Mouse (Mus musculus): ENCODE measurements around the gene Camsap1.
A peak's percentile ranks its signal among the peaks of the same experiment; 100 is the strongest.

Gene Camsap1

GRCm38 (mm10) chr2:25978997-25979396 is 4.1 kb downstream of the Camsap1 start:
- DNase-seq (ENCODE audit: low read depth, low spot score) = no peak

- no peak for DNase-seq (ENCODE audit: low read depth, low spot score)
These were observed 5.4 kb downstream of the Camsap1 start for GRCm38 (mm10) chr2:25977587-25978239.

DNA sequence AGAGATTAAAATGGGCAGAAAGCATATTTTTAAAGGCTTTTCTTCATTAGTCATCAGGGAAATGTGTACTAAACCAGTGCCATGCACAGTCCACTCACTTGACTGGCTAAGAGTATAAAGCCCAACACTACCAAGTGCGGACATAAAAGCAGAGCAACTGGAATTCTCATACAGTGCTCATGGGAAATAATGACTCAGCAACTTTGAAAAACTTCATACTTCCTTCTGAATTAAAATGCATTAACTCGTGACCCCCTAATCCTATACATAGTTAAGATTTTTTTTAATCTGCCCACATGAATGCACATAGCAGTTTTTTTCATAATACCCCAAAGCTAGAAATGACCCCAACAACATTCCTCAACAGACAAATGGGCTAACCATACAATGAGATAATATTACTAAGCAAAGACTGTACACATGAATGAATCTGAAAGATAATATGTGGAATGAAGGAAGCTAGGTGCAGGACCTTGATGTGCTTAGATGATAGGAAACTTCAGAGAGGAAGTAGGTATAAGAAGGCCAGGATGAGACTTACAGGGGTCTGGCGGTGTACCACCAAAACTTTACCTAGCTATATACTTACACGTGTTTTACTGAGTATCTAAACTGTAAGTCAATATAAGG is 7.8 kb downstream of the Camsap1 start:
- no peak for DNase-seq (ENCODE audit: low read depth, low spot score)

GRCm38 (mm10) chr2:25970426-25970825 is 12.7 kb downstream of the Camsap1 start:
- peak; percentile 32 for DNase-seq (ENCODE audit: low read depth, low spot score)

DNA sequence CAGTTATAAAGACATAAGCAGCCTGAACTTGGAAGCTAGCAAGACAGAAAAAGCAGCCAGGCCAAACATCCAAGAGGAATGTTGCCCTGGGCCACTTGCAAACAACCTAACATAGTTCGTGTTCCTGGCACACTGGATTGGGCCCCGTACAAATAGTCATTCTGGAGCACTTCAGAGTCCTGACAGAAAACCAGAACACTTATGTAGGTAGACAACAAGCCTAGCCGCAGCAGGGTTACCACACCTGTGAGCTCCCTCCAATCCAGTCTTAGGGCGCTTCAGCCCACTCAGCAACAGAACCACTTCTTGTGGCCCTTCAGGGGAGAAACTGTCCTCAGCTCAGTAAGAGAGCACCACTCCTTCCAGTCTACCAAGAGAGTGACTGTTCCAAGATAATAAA is 13.8 kb downstream of the Camsap1 start:
- DNase-seq (ENCODE audit: low read depth, low spot score) = no peak

DNA sequence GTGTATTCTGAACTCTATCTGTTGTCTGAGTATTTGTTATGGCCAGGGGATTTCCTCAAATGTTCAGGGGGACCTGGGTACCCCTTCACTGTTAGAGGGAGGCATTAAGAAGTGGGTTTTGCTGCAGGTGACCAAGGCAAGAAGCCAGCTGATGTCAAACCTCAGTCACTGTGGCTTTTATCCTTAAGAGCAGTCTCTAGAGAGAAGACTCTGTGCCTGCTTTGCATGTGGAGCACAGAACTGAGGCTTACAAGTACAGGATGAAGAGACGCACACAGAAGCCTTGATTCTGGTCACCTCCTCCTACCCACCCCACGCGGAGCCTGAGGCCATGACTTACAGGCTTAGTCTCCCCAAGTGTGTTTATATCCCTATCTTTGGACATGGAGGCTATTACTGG is 33.8 kb downstream of the Camsap1 start:
- no peak for DNase-seq (ENCODE audit: low read depth, low spot score)

DNA sequence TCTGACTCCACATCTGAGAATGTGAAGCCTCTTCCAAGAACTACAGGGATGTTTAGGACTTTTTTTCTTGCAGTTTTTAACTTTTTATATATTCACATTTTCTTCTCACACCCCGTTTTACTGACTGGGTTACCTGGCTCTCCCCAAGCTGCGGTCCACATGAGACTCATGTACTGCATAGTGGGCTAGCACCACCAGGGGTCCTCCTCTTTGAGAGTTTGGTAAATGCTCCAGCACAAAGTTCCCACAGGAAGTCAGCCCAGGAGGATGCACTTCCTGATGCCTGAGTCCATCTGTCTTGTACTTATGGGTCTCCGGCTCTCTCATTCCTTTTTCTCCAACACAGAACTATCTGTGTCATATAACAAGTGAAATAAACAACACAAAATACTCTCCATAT is 35.1 kb downstream of the Camsap1 start:
- no peak for DNase-seq (ENCODE audit: low read depth, low spot score)

DNA sequence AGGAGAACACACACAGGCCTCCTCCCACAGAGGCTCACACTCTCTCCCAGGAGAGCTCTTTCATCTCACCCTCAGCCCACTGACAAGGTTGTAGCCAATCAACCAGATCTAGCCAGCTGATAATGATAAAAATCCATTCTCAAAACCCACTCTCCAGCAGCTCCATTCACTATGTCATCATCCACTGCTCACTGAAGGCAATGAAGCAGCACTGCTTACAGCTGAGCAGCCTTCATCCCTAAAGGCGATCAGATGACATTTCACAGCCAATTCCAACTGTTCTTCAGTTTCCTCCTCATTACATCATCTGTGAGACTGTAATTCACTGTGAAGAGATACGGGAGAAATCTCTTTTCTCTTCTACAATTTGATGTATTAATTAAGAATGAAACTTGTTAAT is 39.3 kb downstream of the Camsap1 start:
- no peak for DNase-seq (ENCODE audit: low read depth, low spot score)

- DNase-seq (ENCODE audit: low read depth, low spot score) = no peak
These were observed 42.6 kb downstream of the Camsap1 start for GRCm38 (mm10) chr2:25940503-25940902.

DNA sequence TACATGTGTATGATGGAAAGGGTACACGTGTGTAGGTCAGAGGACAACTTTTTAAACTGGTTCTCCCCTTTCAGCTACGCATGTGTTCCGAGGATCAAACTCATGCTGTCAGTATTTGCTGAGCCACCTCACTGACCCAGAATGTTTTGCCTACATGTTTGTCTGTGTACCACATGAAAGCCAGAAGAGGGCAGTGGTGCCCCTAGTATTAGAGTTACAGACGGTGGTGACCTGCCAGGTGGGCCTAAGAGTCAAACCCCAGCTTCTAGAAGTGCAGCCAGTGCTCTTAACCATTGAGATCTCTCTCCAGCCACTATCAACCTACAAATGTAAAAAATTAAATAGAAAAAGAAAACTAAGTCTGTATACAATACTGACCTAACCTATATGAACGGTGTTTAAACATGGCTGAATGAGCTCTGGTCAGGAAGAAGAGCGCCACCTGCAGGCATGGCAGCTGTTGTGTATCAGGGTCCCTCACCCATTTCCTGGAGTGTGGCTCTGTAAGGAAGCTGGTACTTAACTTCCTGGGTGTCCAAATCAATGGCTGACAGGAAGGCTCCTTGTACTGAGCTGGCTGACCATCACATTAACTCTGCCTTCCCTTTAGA is 51.7 kb downstream of the Camsap1 start:
- no peak for DNase-seq (ENCODE audit: low read depth, low spot score)

DNA sequence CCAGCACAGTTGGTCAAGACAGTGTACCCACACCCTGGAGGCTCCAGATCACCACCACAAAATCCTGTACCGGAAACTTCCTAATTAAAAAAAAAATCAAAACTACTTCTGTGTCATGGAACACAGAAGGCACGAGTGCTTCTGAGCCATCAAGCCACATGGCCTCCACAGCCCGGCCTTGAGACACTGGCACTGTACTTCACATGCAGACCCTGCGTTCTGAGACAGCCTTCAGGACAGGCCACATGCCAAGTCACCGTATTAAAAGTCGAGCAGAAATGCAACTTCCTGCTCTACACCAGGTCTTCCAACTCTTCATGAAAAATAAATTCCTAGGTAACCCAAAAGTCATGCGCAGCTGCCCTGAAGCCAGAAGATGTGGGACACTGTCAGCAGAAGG is 55.3 kb downstream of the Camsap1 start:
- no peak for DNase-seq (ENCODE audit: low read depth, low spot score)

- no peak for DNase-seq (ENCODE audit: low read depth, low spot score)
These were observed 58.1 kb downstream of the Camsap1 start for GRCm38 (mm10) chr2:25924934-25925333.

DNA sequence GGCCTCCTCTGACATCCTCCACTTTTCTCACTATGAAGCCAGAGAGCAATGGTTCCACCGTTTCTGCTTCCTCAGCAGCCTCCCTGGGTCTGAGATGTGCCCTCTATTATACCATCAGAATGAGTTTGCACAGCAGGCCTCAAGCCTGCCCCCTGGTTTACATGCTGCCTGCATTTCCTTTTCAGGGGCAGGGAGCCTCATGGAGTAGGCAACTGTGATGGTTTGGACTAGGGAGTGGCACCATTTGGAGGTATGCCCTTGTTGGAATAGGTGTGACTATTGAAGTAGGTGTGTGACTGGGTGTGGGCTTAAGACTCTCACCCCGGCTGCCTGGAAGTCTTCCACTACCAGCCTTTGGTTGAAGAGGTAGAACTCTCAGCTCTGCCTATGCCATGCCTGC is 59.3 kb downstream of the Camsap1 start:
- no peak for DNase-seq (ENCODE audit: low read depth, low spot score)

DNA sequence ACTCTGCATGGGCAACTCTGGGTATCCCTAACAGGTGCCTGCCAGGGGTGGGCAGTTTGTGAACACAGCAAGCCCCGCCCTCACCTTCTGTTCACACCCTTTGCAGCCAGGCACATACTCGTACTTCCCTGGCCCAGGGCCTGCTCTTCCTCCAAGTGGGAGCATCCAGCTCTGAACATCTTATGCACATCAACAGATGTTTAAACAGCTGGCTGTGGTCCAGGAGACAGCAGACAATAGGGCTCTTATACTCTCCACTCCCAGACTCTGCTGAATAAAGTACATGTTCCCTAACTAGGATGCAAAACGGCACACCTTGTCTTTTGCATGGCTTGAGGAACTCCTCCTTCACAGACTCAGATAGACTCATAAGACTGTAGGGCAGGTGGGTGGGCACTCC is 63.1 kb downstream of the Camsap1 start:
- no peak for DNase-seq (ENCODE audit: low read depth, low spot score)

DNA sequence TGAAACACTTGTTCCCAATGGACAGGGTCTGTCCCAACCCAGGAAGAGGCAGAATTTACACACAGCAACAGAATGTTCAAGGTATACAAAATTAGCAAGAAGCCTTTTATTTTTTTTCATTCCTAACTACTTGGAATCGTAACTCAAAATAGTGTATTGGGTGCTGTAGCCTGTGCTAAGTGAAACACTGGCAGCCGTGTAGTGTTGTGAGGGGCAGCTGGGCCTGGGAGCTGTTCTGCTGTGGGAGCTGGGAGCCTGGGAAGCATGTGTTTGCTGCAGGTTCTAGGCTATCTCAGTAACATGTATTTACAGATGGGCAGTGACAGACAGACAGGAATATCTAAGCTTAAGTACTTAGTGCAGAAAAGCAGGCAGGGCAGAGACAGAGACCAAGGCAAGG is 64.7 kb downstream of the Camsap1 start:
- no peak for DNase-seq (ENCODE audit: low read depth, low spot score)

DNA sequence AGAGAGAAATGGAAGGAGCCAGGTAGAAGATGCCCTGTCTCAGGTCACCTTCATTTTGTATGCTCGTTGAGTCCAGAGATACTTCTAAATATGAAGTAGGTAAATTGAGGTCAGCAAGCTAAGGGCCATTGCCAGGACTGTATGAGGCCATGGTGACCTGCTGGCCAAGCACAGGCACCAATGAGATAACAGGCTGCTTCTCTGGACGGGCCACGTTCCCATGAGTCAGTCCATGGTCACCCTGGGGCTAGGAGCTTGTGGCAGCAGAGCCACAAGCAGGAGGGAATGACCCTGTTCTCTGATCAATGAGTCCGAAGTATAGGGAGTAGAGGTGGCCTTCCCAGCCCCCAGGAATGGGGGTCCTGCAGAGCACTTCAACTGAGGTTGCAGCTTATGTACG is 68.3 kb downstream of the Camsap1 start:
- no peak for DNase-seq (ENCODE audit: low read depth, low spot score)

GRCm38 (mm10) chr2:25914201-25914600 is 68.9 kb downstream of the Camsap1 start:
- no peak for DNase-seq (ENCODE audit: low read depth, low spot score)

DNA sequence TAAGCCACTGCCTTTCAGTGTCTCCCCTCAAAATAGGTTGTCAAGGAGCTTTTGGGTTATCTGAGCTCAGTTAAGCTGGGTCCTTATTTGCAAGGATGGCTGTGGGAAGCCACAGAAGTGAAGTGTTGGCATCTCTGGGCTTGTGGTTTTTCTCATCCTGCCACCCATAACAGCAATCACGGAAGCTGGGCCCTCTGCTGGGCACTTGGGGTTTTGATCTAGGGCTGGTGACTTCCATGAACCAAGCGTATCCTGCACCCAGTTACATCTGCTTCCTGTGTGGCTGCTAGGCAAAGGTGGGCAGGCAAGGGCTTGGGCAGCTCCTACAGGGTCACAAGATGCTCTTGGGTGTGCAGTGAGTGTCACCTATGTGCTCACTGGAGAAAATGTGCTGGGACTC is 69.8 kb downstream of the Camsap1 start:
- no peak for DNase-seq (ENCODE audit: low read depth, low spot score)

DNA sequence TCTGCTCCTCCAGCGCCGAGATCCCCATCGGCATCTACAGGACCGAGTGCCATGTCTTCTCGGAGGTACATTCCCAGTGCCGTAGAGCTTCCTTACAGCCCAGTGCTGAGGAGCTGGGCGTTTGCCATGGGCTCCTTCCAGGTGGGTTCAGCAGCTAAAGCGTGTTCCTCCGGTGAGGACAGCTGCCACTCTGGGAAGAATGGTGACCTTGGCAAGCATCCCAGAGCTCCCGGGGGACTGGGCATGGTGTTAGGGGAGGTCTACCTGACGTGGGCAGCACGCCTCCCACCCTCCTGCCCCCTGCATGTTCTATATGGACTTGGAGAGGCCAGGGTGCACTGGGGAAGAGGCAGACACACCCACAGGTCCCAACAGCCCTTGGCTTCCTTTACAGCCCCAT is 73.2 kb downstream of the Camsap1 start:
- DNase-seq (ENCODE audit: low read depth, low spot score) = no peak

DNA sequence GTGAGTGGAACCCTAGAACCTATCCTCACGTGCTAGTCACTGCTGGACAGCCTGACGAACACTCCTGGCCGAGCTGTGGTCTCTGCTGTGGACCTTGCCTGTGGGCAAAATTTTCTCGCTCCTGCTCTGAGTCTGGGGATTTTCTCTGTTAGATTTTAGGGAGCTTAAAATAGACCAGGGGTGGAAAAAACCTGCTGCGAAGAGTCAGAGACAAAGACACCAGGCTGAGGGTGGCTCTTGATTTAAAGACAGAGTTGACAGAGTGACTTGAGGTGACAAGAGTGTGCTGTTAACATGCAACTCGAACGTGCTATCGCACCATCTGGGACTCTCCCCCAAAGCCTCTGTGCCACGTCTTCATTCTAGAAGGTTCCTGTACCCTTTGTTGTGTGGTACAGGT is 84.1 kb downstream of the Camsap1 start:
- DNase-seq (ENCODE audit: low read depth, low spot score) = no peak

- DNase-seq (ENCODE audit: low read depth, low spot score) = no peak
These were observed 90.6 kb downstream of the Camsap1 start for GRCm38 (mm10) chr2:25892440-25892839.

GRCm38 (mm10) chr2:25888144-25888543 is 94.9 kb downstream of the Camsap1 start:
- no peak for DNase-seq (ENCODE audit: low read depth, low spot score)

DNA sequence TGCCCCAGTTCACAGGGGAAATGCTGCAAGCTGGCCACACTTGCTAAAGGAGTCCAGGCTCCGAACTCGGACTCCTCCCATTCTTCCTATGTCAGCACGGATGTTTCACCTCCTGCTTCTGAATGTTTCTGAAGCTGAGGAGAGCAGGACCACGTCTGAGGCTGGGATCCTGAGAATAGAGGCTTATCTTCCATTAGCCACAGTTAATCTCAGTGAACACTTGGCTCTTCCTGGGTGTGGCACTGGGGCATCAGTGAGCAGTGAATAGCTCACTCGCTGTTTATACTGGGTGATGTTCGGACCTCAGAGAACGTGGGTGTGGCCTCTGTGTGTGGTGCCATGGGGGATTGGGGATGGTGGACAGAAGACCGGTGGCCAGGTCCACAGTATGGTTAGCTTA is 95.9 kb downstream of the Camsap1 start:
- no peak for DNase-seq (ENCODE audit: low read depth, low spot score)

Measured in skeletal muscle tissue, adult 2 months (tissue).